Mouse (Mus musculus) liver, postnatal 0 days (tissue): Measurements from ENCODE around the gene Mrps31.

Source experiments
- CTCF ChIP-seq: sonication (generic); IDR thresholded peaks from 2 replicates; pipeline ENCODE4 v1.5.1; 2016; ENCODE audit warnings: antibody characterized with exemption, low read depth
- EP300 ChIP-seq: IDR thresholded peaks from 2 replicates; pipeline ENCODE4 v1.6.1; 2016; ENCODE audit warnings: antibody characterized with exemption, low read depth, mild to moderate bottlenecking

DNA sequence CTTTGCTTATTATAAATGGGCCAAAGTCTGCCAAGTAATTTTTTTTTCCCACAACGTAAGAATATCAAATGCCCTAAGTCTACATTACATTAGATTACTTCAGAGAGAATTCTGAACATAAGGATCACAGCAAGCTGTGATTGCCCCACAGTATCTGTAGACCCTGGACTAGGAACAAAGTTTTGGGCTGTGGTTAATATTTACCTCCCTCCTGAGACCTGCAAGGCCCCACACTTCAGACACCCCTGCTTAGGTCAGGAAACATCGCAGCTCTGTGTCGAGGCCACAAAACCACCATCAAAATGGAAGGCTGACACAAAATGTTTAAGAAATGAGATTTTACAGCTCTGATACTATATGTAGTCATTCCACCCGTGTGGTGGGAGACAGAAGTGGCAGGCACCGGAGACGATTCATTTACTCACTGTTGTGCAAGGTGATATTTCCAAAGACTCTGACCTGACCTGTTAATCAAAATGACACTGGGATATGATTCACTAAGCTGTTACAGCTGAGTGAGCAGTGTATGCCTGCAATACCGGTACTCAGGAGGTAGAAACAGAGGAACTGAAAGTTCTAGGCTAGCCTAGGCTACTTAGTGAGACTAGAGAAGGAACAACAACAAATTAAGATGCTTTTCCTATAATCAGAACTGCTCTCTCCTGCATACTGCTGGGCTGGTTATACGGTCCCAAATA, 20.2 kb upstream of the Mrps31 start:
- TF ChIP-seq CTCF (no peak), EP300 (peak; percentile 51; the same call in 1 of the 2 replicates)
